Mouse (Mus musculus) ES-CJ7 (cell line): ENCODE results near the gene Csk.

ENCODE experiments used
- DNase-seq: peaks from one replicate; pipeline ENCODE4 v3.0.0; 2011; ENCODE audit warnings: low read depth, low spot score

The Csk gene

GRCm38 (mm10) chr9:57653283-57653682 lies at the start of gene Csk:
TSS of gene Csk (minus strand) at chr9:57653631.
- DNase-seq: peak; percentile 54

DNA sequence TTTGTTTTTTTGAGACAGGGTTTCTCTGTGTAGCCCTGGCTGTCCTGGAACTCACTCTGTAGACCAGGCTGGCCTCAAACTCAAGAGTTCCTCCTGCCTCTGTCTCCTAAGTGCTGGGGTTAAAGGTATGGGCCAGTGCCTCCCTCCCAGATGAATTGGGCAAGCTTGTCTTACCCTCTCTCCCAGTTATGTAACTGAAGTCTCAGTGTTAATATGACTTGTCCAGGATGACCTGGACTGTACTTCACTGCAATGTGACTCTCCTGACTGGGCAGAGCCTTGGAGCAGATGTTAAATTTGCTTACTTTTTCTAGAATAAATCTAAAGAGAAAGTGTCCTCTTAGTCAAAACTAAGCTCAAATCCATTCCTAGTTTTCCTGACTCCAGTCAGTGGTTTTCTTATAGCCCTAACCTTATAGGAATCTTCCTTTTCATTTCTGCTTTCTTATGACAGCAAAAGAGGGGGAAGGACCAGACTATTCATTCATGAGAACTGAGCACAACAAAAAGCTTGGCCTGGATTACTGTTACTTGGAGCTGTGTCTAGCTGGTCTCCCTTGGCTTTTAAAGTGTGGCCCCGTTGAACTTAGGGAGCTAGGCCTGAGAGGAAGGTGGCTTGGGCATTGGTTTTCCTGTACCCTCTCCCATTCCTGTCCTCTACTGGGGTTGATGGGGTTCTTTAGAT lies 45.2 kb upstream of the Csk start:
- no peak for DNase-seq

- DNase-seq: peak; percentile 23
Observed at GRCm38 (mm10) chr9:57697380-57697779, 43.9 kb upstream of the Csk start.

DNA sequence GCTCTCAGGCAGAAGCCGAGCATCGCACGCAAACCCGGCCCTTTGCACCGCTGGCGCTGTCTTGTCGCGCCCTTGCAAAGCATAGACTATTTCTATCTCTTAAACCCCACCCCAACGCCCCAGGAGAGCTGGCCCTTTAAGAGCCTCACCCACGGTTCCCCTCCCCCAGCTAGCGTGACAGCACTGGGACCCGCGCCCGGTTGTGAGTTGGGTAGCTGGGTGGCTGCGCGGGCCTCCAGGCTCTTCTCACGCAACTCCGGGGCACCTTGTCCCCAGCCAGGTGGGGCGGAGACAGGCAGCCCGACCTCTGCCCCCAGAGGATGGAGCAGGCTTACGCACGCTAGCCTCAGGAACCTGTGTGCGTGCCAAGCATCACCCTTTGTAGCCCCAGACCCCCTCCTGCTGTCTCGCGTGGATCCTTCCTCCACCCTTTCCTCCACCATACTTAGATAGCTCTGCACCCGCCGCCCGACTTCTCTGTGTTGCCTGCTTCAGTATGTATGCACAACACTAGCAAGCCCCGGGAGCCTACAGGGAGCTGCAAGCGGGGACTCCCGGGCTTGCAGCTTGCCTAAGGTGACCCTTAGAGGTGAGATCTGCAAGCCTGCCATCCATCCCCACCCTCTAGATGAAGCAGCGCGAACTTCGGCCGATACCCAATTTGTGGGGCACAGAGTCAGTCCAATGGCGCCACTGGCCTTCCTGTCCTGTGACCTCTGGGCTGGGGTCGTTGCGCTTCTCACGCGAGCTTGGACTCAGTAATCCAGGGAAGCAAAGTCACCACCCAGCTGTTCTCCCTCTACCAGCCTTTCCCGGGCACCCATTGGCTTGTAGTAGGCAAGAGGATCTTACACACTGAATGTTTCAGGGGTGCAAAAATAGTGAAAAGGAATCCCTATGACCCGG lies 43.2 kb upstream of the Csk start:
- peak; percentile 46 for DNase-seq

- DNase-seq: no peak
Observed at GRCm38 (mm10) chr9:57694108-57694507, 40.7 kb upstream of the Csk start.

GRCm38 (mm10) chr9:57688606-57689005 lies 35.2 kb upstream of the Csk start:
- DNase-seq: no peak

- DNase-seq: peak; percentile 52
Observed at GRCm38 (mm10) chr9:57688158-57688557, 34.7 kb upstream of the Csk start.

DNA sequence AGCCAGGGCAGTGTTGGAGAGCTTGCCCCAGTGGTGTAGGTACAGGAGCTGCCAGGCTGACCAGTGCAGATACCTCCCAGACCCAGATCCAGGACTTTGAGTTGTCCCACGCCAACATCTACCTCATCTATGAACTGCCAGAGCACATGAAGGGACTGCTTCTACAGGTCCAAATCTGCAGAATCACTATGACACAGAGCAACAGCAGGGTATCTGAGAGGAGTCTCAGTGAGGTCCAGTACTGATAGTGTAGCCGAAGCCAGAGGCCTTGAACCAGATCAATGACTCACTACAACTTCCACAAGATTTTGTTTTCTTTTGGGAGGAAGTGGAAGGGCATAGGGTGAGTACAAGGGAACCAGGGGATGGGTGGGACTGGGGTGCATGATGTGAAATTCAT lies 34.3 kb upstream of the Csk start, which contains the start of gene Cyp1a1:
Gene Cyp1a1 (plus strand): TSS at position 178 of the 400 bp plus-strand sequence.
- no peak for DNase-seq

- DNase-seq: no peak
Observed at GRCm38 (mm10) chr9:57686011-57686410, 32.6 kb upstream of the Csk start.

GRCm38 (mm10) chr9:57683520-57683919 lies 30.1 kb upstream of the Csk start, which contains the start of gene Cyp1a2:
TSS of gene Cyp1a2 (minus strand) at chr9:57683703.
- DNase-seq: no peak

DNA sequence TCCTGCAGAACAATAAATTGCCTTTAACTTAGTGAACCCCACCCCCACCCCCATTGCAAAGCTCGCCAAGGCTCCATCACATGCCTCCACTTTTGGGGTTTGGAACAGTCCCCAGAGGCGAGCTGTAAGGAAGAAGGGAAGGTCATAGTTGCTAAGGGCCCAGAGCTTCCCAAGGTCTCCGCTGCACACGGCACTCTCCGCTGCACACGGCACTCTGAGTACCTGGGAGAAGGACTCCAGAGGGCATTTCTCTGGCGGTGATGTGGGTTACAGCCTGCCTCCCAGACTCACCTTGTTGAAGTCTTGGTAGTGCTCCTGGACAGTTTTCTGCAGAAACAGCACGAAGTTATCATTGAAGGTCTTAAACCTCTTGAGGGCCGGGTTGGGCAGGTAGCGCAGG lies 28.0 kb upstream of the Csk start:
- DNase-seq: no peak

- DNase-seq: no peak
Observed at GRCm38 (mm10) chr9:57671500-57671899, 18.1 kb upstream of the Csk start.

GRCm38 (mm10) chr9:57671037-57671436 lies 17.6 kb upstream of the Csk start:
- no peak for DNase-seq

DNA sequence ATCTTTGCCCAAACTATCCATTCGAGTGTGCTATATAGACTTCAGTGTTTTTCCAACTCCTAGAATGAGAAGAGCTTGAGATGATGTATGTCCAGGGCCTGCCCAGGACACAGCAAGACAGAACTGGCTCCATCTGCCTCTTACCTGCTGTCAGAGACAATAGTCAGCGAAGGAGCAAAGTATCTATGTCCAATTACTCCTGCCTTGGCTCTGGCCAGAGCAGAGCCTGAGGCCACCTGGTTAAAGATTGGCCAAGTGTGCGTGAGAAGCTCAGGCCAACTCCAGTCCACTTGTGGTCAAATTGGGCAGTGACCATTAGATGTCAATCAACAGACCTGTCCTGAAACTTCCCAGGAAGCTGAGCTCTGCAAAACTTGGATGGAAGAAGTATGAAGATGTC lies 16.1 kb upstream of the Csk start:
- no peak for DNase-seq

DNA sequence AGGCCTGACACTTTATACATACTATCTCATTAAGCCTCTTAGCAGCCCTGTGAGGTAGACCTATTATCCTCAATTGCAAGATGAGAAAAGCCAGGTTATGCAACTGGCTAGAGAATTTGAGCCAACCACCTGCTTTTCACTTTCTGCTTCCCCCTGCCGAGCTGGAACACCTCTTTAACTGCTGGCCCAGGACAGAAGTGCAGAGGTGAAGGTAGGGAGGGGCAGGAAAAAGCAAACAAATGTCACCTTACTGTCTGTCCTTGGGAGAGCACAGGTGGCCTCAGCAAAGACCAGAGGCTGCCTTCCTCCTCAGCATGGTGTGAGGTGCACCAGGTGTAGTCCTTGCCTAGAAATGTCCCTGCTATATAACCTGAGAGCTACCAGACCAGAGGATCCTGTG lies 14.8 kb upstream of the Csk start:
- no peak for DNase-seq

GRCm38 (mm10) chr9:57667817-57668216 lies 14.4 kb upstream of the Csk start:
- DNase-seq: no peak

DNA sequence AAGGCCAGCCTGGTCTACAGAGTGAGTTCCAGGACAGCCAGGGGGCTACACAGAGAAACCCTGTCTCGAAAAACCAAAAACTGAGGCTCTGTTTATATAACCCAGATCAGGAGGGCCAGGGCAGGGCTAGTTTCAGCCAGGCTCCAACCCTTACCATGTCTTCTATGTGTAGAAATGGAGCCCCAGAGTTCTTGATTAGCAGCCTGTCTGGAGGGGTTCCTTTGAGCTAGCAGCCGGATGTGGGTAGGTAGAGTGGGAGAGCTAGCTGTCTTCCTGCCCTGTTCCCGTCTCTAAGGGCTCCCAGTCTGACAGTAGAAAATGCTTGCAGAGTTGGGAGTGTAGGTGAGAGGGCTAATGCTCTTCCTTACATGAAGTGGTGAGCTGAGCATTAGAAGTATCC lies 13.7 kb upstream of the Csk start:
- no peak for DNase-seq

DNA sequence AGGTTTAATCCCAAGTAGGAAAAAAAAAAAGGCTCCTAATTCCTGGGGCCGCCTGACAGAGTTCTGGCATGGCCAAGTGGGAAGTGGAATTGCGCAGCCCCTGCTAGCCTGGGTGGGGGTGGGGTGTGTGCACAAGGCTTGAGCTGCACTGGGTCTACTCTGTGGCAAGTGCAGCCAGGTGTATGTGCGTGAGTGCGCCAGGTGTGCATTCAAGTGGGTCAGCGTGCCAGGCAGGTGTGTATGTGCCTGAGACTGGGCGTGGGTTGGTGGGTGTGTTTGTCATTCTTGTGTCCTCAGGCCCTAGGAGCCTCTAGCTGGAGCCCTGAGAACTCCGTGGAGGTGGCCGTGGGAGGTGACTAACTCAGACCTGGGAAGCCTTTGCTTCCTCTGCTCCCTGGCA lies 13.1 kb upstream of the Csk start:
- no peak for DNase-seq

GRCm38 (mm10) chr9:57664616-57665015 lies 11.2 kb upstream of the Csk start:
- DNase-seq: no peak

DNA sequence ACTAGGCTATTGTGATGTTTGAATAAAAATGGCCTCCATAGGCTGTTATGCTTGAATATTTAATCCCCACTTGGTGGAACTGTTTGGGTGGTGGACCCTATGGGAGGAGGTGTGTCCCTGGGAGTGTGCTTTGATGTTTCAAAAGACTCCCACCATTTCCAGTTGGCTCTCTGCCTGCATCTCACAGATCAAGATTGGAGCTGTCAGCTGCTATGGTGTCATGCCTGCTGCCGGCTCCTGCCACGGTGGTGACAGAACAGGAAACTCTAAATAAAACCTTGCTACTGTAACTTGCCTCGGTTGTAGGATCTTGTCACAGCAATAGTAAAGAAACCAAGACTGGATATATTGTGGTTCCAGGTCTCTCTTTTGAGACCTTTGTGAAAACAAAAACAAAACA lies 8.1 kb upstream of the Csk start:
- no peak for DNase-seq

- no peak for DNase-seq
Observed at GRCm38 (mm10) chr9:57660501-57660900, 7.1 kb upstream of the Csk start.

DNA sequence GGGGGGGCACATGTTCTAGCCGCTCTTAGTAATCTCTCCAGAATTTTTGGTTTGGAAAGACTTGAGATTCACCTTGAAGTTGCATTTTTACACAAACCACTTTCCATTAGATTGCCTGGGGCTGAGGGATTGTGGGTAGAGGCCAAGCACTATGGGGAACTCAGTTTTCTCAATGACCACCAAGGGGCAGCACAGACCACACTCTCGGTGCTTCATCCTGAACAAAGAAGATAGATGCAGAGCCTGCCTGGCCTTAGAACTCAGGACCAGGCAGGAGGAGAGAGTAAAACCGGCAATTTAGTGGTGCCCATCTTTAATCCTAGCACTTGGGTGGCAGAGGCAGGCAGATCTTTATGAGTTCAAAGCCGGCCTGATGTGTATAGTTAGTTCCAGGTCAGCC lies 6.3 kb upstream of the Csk start:
- DNase-seq: peak; percentile 89

DNA sequence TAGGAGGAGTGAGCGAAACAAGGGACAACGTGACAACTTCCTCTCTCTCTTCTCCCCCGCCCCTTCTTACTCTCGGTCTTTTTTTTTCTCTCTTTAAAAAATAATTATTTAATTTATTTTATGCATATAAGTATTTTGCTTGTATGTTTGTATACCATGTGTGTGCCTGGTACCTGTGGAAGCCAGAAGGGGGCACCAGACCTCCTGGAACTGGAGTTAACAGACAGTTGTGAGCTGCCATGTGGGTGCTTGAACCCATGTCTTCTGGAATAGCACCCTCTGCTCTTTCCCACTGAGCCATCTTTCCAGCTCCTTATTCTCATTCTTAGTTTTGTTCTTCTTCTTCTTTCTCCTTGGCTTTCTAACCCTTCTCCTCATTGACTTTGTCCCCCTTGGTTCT lies 5.5 kb upstream of the Csk start:
- peak; percentile 51 for DNase-seq
